Mouse (Mus musculus) 3134 (cell line): ENCODE measurements at regions not wholly inside any gene's neighbourhood (a gene's known extent, or its start where the extent isn't known, plus 50 kb on each side); places are given as distances from the start of the nearest gene placed in this dataset.

Experiments
- DNase-seq: peaks from one replicate; pipeline ENCODE4 v3.0.0-alpha.2; 2011; ENCODE audit warnings: low spot score; ENCODE audit not compliant: insufficient read length; ENCODE audit errors: extremely low read depth

- no peak for DNase-seq
Measured at GRCm38 (mm10) chr1:60636802-60637452, 70.0 kb upstream of the Raph1 start.

- DNase-seq, result no peak
Measured at GRCm38 (mm10) chr1:60627786-60628453, 61.0 kb upstream of the Raph1 start.

- no peak for DNase-seq
Measured at GRCm38 (mm10) chr1:60627367-60627766, 60.5 kb upstream of the Raph1 start.

- DNase-seq, result no peak
Measured at GRCm38 (mm10) chr1:60625698-60626486, 59.0 kb upstream of the Raph1 start.

GRCm38 (mm10) chr1:60624231-60624630, 57.3 kb upstream of the Raph1 start:
- peak; percentile 58 for DNase-seq

GRCm38 (mm10) chr1:60623440-60624016, 56.6 kb upstream of the Raph1 start:
- DNase-seq, result no peak

GRCm38 (mm10) chr1:60621770-60622169, 54.9 kb upstream of the Raph1 start:
- DNase-seq, result no peak

GRCm38 (mm10) chr1:60621064-60621726, 54.3 kb upstream of the Raph1 start:
- no peak for DNase-seq

GRCm38 (mm10) chr1:60618389-60618788, 51.5 kb upstream of the Raph1 start:
- DNase-seq, result no peak

- peak; percentile 42 for DNase-seq
Measured at GRCm38 (mm10) chr1:60616916-60617315, 50.0 kb upstream of the Raph1 start.
